Mouse (Mus musculus) right cerebral cortex, adult 2 months (tissue): Measurements from ENCODE around the gene Gm49387.

Experiments used
- DNase-seq, 2 experiments: peaks; one replicate each; pipeline ENCODE4 v3.0.0; 2021 to 2022; ENCODE audit warnings: low spot score in 2 of 2

Gene Gm49387

GRCm38 (mm10) chr14:31575866-31576265, 64.8 kb downstream of the Gm49387 start:
- DNase-seq: peak; percentile 27 to 65

DNA sequence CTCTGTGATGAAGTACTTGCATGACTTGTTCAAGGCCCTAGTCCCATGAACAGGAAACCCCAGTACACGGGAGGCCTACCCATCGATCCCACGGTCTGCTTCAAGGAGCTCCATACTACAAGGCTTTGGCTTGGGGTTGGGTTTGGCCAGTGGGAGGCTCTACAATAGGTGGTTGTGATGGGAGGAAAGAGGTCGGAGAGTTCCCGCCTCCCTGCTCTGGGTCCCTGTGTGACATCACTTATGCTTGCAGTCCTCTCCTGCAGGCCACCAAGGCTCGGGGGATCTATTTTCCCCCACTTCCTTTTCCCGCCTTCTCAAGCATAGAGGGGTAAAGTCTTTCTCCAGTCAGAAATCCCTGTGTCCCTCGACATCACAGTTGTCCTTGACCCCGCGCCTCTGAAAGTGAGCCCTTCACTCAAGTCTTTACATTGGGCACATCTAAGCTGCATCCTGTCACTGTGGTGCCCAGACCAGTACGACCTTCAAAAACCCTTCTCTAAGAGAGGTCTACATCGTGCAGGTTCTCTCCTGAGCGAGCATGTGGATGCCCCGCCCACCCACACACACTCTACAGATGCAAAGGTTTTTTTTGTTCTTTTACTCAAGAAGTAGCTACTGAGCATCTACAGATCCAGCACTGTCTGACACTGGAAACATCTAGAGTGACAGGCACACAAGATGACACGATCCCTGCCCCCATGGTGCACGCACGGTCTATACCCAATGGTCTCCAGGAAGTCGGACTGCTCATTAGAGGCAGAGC, 65.6 kb downstream of the Gm49387 start:
- no peak for DNase-seq

- peak; percentile 62 to 68 for DNase-seq
Measured at GRCm38 (mm10) chr14:31572561-31573175, 68.0 kb downstream of the Gm49387 start.

- DNase-seq: no peak
Measured at GRCm38 (mm10) chr14:31571419-31571818, 69.3 kb downstream of the Gm49387 start.

- no peak for DNase-seq
Measured at GRCm38 (mm10) chr14:31570131-31570951, 70.3 kb downstream of the Gm49387 start.

DNA sequence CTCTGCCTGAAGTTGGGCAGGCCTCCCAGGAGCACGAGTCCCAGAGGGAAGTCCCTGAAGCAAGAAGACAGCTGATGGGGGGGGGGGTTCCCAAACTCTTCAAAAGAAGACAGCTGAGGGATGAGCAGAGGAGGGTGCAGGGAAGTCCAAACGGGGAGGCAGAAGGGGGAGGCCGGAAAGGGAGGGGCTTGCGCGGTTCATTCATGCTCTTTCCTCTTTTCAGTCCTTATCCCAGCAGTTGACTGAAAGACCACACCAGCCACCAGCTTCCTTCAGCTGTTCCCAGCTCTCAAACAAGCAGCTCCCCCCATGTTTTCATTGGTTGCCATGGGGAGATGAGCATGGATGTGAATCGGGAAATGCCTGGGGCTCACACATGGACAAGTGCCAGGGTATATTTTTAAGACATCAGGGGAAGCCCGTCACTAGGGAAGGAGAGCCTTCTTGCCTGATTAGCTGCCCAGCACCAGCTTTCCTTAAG, 71.5 kb downstream of the Gm49387 start:
- no peak for DNase-seq

- DNase-seq: no peak
Measured at GRCm38 (mm10) chr14:31565478-31566212, 75.0 kb downstream of the Gm49387 start.

DNA sequence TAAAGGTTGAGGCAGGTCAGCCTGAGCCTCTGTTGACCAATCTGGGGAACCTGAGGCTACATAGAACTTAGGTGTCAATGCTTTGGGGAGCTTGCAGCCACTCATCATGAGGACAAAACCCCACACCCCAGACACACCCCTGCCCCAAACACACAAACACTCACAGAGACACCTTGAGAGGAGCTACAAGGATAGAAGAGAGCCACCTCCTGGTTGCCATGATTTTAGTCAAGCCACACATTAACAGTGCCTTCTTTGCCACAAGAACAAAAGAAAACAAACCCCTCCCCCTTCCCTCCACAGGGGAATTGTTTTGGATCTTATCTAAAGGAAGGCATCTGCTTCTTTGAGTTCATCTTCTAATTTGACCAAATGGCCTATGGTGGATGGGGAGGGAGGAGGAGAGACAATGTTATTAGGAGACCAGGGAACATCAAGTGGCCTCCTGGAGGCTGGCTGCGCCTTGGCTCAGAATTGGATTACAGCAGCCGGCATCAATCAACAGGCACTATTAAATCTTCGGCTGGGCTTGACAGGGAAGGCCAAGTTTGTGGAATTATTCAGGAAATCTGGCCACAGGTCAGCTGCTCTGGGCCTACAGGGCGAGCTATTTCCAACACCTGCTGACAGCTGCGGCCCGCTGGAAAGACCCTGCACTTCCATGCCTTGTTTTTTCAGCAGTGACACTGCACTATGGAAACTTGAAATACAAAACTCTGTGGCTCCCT, 76.1 kb downstream of the Gm49387 start:
- no peak for DNase-seq

- DNase-seq: no peak
Measured at GRCm38 (mm10) chr14:31560886-31561285, 79.8 kb downstream of the Gm49387 start.

- DNase-seq: no peak
Measured at GRCm38 (mm10) chr14:31559216-31559615, 81.5 kb downstream of the Gm49387 start.

DNA sequence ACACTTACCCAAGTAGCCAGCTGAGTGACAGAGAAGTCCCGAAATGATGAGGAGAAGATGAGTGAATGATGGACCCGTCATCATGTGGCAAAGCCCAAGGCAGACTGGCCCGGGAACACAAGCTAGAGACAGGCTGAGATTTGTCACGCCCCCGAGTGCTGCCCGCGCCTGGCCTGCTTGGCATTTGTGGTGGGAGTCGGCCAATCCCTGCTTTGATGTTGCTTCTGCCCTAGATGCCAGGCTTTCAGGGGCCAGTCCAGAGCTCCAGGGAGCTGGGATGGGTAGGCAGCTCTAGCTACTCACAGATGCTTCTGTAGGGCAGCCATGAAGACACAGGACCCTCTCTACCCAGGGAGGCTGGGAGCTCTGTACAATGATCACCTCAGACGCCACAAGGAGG, 82.9 kb downstream of the Gm49387 start:
- DNase-seq: no peak

- DNase-seq: no peak
Measured at GRCm38 (mm10) chr14:31557273-31557672, 83.4 kb downstream of the Gm49387 start.

- no peak for DNase-seq
Measured at GRCm38 (mm10) chr14:31556526-31557260, 84.0 kb downstream of the Gm49387 start.

GRCm38 (mm10) chr14:31555963-31556434, 84.7 kb downstream of the Gm49387 start:
- DNase-seq: no peak

DNA sequence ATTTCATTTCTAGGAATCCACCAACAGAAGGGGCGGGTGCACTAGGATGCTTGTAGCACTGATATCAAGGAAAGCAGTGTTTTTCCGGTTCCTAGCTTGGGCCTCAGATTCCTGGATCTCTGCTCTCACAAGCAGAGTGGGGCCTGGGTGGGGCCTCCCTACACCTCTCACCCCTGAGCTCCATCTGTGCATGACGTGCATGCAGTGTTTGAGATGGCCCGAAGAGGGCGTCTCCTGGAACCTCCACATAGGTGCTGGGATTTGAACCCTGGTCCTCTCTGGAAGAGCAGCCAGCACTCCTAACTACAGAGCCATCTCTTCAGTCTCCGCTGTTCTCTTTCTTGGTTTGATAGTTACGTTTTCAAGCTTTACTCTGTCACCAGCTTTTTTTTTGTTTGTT, 85.7 kb downstream of the Gm49387 start:
- no peak for DNase-seq

DNA sequence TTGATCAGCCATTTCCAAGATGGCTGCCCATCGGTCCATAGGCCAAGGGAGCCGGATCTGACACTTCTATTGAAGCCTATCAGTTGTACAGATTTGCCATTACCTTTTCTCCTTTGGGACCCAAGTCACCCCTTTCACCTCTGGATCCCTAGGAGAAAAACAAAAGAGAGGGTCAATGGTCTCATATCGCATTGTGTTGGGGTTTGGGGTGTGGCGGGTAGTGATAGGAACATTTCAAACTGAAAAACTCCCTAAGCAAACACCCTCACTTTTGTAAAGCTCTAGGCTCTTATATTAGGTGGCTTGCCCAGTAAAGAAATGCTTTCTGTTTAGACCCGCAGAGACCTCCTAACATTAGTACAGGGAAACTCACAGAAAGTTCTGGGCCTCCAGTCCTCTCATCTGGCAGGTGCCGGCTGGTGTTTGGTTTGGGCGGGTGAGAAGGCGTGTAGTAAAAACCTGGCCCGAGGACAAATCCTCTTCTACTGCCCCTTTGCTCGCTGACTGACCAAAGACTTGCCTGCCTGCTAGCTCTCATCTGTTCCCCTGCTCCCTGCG, 96.7 kb downstream of the Gm49387 start:
- DNase-seq: no peak

DNA sequence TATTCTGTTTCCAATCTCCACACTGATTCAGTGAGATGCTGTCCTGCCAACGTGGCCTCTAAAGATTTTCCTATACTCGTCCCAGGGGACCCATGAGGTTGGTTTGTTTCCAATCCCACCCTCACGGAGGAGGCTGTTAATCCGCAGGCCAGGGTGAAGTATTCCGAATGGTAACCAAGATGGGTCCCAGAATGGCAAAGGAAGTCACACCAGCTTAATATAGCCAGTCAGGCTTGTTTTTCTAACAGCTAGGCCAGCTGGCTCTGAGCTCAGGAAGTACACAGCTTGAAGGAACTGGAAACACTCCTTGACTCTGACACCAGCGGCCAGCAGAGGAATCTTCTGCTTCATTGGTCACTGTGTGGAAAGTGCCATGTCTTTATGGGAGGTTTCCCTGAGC, 103.4 kb downstream of the Gm49387 start:
- no peak for DNase-seq

- DNase-seq: no peak
Measured at GRCm38 (mm10) chr14:31532656-31533055, 108.0 kb downstream of the Gm49387 start.

DNA sequence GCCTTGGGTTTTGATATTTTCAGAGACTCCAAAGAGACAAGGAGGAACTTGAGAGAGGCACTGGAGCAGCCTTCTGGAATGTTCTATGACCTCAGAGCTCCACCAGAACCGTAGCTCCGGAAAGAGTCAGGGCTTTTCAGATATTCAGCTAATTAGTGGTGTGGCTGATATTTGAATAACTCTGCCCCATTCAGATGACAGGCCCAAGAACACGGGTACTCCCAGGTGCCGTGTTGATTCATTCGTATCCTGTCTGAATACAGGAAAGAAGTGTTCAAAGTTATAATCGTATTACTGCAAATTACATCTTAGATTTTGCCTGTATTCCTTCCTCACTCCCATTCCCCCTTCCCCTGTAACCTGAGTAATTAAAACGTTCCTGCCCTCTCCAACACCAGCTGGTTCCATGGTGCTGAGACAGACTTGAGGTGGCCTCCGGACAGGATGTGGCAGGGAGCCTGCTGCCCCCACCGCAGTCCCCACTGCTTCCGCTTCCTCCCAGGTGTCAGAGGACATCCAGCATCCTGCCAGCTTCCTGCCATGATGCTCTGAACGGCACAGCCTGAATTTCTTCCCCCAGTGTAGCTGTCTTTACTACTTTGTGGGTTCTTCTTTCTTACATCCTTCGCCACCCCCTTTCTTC, 109.1 kb downstream of the Gm49387 start:
- DNase-seq: no peak
